Mouse (Mus musculus) ES-CJ7 (cell line): ENCODE measurements at regions not wholly inside any gene's neighbourhood (a gene's known extent, or its start where the extent isn't known, plus 50 kb on each side); places are given as distances from the start of the nearest gene placed in this dataset.
A peak's percentile ranks its signal among the peaks of the same experiment; 100 is the strongest.

Experiments
- DNase-seq: peaks from one replicate; pipeline ENCODE4 v3.0.0; 2011; ENCODE audit warnings: low read depth, low spot score

DNA sequence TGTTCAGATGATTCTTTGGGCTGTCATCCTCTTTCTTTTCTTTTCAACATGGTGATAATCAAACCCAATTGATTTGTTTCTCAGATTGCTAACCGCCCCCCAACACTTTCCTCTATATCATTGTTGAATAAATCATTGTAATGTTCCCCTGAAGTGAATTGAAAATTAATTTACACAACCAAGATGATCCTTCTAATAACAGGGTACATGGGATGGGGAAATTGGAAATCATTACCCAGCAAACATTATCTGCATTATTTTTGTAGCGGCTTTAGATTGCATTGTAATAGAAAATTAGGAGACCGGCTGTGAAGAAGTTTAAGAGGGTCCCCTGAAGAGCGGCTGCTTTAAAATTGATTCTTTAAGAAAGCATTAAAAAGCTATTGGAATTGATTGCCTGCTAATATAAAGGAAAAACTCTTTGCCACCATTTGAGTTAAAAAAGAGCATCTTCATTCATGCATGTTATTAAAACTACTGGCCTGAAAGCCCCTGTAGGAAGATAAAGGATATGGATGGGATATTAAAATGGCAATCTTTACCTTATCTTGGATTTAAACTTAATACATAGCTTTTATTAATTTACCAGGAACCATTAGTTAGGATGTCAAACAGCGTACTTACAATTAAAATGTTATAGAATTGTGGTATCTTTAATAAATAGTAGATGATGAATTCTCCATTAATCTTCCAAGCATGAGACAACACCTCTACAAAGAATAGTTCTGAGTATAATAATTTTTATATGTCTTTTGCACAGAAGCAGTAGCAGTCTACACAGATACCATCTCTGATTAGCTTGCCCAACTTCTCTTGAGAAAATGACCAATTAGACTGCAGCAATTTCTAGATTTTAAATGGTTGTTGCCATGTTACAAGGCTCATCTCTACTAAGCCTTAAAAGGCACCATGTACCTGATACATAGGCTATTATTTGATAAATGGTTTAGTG, 127.0 kb upstream of the Hs3st5 start:
- no peak for DNase-seq

DNA sequence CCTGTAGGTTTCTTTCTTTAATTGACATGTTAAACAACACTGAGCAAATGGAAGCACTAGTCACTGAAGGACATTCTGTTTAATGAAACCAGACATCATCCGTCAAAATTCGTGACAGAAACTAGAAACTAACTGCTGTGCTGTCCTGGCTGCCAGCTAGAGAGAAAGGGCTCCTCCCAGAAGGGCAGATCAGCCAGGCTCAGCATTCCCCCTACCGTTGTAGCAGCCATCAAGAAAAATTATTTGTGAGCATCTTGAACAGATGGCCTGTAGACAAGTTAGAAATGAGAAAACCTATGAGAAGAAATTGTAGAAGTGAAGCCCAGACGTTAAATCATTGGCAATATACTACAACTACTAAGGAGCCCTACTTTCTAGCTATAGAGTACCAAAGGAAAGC, 123.3 kb upstream of the Hs3st5 start:
- DNase-seq, result no peak

DNA sequence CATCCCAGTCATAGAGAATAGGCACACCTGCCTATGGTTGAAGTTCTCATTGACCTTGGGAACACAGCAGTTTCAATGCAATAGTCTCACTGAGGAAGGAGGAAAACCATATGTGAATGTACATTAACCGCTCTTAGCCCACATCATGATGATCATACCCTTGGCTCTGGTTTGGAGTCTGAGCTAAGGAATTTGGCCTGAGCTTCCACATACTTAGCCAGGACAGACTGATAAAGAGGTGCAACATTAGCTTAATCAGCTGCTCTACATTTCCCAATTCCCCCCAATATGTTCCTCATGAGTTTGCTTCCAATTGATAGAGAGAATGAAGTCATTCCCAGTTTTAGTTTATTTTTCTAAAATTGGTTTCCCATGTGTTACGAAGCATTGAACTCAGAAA, 116.6 kb upstream of the Hs3st5 start:
- no peak for DNase-seq

DNA sequence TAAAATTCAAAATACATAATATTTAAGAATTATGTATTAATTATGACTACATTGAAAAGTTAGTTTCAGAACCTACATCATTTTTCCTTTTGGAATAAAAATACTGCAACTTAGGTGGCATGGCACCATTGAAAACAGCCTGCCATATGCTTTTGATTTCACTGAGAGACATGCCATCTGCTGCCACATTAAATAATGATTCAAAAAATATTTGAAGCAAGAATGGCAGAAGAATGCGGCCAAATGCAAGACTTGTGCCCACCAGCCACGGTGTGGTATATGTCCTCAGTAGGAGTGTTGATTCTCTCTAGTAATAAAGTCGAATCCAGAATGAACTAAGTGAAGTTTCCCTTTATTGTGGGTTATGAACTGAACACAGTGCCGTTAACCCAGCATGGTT, 113.0 kb upstream of the Hs3st5 start:
- DNase-seq, result no peak

DNA sequence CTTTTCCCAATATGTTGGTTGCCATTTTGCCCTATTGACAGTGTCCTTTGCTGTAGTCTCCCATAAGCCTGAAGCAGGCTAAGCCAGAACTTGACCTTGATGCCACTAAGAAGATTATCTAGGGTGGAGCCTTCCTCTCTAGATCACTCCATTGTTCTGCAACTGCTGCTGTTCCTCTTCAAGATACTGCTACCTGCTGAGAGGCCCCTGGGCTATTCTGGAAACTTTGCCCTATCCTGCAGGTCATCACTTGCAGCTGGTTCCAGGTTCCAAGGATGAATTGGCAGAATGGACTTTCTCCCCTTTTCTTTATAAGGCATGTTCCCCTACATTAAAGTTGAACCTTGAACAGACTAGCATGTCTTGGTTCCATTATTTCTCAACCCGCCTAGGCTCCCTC, 110.0 kb upstream of the Hs3st5 start:
- DNase-seq, result peak; percentile 55

DNA sequence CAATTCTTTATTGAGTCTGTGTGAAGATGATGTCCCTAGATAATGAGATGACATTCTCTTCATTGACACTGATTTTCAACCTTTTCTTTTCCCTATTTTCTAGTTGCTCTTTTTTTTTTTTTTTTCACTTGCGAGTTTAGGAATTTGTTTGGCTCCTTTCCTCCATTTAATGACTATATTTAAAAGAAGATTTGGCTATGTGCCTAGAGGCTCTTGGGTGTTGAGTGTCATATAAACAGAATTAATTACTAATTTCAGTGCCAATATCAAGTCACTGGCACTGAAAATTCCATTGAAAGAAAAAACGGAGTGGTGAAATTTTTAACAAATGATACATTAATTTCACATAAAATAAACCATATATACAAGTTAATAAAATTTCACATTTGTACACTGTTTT, 98.6 kb upstream of the Hs3st5 start:
- no peak for DNase-seq

DNA sequence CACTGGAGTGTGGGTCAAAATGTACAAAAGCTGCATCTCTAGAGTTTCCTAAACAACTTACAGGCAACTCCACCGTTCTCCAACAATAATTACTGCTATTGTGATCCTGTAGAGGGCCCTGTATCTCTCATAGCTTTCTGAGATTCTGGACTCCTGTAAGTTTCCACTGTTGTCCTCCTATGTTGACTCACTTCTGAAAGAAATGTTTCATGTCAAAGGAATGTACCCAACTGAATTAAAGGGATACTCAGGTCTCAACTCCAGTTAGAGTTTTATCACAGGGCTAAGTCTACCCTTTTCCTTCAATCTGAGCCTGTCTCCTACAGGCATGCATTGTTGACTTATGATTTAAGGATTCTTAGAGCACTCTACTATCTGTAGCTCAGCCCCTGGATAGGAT, 75.3 kb upstream of the Hs3st5 start:
- no peak for DNase-seq

DNA sequence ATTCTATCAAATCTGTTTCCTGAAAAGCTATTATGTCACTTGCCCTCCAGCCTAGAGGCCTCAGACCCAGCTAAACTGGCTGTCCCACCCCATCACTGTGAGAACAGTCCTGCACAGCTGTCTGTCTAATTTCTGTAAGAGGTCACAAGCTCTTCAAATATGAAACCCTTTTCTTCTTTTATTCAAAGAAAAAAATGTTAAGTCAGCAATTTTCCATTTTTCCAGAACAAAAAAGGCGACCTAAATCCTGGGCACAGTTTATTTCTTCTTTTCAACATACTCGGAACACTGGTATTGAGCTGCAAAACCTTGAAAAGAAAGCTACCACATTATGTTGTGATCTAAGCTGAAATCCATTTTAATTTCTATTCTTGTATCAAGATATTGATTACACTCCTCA, 69.2 kb upstream of the Hs3st5 start:
- no peak for DNase-seq
